Mouse (Mus musculus) MN1 (cell line): ENCODE results near the gene Pde1a.

Source experiments
- DNase-seq: peaks from one replicate; pipeline ENCODE4 v3.0.0-alpha.2; 2016; ENCODE audit warnings: low spot score

Pde1a gene

GRCm38 (mm10) chr2:79815708-79816484 lies 313.4 kb downstream of the Pde1a start:
- no peak for DNase-seq

GRCm38 (mm10) chr2:79798627-79799026 lies 330.6 kb downstream of the Pde1a start:
- no peak for DNase-seq

- no peak for DNase-seq
Observed at GRCm38 (mm10) chr2:79797444-79797843, 331.8 kb downstream of the Pde1a start.

- DNase-seq: no peak
Observed at GRCm38 (mm10) chr2:79793186-79793585, 336.1 kb downstream of the Pde1a start.

GRCm38 (mm10) chr2:79786467-79786866 lies 342.8 kb downstream of the Pde1a start:
- DNase-seq: no peak

GRCm38 (mm10) chr2:79785541-79786134 lies 343.6 kb downstream of the Pde1a start:
- DNase-seq: no peak
